Mouse (Mus musculus) yolk sac, embryonic 10.5 days (tissue): ENCODE results near the gene Rab11b.
A peak's percentile ranks its signal among the peaks of the same experiment; 100 is the strongest.

Experiments used
- DNase-seq: peaks from one replicate; pipeline ENCODE4 v3.0.0-alpha.2; 2017; ENCODE audit warnings: low spot score

The Rab11b gene

DNA sequence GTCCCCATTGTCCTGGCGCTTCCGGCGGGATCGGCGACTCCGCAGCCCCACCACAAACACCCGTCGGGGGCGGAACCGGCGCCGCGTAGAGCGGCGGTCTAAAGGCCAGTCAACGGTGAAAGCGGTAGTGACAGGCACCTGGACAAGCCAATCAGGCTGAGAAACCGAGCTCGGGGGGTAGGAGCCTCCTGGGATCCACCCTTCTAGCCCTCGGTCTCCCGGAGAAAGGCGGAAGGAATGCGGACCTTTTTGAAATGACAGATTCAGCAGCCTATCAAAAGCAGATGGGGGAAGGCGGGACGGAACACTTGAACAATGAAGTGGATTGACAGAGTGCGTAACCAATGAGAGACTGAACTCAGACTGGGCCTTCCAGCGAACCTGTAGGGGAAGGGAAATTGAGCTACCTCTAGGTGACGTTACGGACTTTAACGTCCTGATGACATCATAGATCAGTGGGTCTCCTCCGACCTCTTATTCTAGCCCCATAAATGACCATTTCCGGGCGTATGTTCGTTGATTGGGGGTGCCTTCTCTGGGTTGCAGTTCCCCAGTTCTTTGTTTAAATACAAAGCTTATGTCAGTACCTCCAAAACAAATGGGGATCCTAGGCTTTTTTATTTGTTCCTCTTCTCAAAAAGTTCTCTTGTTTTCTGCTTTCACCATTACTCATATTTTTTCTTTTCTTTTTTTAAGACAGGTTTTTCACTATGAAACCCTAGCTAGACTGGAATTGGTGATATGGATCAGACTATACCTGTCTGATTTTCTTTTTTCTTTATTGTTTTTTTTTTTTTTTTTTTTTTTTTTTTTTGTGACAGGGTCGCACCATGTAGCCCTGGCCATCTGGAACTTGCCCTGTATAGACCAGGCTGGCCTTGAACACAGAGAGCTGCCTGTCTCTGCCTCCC lies at the start of gene Rab11b:
TSS of gene Rab11b (minus strand) at position 276 of the 911 bp plus-strand sequence.
- DNase-seq: peak; percentile 100

DNA sequence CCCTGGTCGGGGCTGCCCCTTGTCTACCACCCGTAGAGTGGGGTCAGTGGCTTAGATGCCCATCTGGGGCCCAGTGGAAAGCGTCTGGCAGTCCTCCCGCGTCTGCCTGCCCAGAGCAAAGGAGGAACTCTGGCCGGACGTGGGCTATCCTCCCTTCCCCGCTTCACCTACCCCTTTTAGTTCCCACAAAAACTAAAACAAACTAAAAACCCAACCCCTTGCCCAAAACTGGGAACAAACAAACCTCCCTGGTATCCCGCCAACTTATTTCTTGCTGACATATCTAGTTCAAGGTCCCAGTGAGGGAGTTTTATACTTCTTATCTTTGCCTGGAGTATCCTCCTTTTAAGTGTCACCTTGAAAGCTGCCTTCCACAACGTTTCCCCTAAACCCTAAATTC lies 47.9 kb upstream of the Rab11b start:
- no peak for DNase-seq

DNA sequence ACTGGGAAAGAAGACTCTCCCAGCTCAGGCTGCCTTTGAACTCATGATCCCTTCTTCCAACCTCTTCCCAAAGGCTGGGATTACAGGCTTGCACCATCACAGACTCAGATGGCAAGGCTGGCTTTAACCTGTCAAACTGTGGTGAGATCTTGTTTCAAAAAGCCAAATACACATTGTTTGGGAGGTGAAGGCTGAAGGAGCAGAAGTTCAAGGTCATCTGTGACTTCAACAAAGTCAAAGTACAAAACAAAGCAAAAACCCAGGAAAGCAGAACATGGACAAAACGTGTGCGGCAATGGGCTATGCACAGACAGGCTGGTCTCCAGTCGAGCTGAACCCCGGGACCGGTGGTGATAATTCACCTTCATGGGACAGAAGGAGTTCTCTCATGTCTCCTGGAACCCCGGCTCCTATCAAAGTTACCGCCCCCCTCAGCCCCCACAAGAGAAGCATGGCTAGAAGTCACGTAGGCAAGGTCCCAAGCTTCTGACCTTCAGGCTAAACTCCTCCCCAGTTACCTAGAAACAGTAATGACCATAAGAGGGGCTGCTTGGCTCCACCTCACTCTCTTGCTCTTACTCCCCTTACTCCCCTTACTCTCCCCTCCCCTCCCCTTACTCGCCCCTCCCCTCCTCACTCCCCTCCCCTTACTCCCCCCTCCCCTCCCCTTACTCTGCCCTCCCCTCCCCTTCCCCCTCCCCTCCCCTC lies 47.0 kb upstream of the Rab11b start:
- no peak for DNase-seq

DNA sequence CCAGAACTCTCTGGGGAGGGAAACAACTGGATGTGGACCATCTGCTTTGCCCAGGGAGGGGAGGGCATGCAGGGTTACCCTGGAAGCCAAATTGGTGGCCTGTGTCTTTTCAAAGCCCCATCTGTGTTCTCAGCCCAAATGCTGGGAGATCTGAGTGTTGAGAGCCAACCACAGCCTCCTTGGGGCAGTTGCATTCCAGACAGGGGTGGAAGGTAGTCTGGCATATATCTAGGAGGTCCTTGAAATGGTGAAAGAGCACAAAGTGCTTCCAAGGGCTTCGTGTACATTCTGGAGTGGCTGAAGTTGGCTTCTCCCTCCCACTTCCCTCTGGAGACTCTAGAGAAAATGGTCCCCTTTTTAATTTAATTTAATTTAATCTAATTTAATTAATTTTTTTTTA lies 44.4 kb upstream of the Rab11b start:
- no peak for DNase-seq

DNA sequence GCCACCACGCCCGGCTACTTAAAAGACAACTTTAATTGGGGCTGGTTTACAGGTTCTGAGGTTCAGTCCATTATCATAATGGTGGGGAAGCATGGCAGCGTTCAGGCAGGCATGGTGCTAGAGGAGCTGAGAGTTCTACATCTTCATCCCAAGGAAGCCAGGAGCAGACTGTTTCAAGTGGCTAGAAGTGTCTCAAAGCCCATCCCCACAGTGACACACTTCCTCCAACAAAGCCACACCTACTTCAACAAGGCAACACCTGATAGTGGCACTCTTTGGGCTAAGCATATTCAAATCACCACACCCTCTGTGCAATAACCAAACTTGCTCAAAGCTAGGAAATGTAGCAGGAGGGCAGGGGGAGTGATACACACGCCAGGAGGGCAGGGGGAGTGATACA lies 43.9 kb upstream of the Rab11b start:
- DNase-seq: no peak

DNA sequence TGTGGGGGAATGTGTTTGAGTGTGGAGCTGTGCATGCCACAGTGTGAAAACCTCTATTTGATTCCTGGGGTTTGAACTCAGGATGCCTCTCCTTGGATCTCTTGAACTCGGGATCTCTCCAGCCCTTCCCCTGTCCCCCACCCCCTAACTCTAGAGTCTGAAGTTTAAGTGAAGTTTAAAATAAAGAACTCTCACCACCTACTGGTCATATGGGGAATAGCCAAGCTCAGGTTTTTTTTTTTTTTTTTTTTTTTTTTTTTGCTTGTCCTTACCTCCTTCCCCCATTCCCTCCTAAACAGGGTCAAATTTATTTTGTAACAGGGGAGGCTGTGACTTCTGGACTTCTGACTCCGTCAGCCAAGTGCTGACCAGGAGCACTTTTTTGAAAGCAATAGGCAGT lies 41.9 kb upstream of the Rab11b start:
- no peak for DNase-seq

DNA sequence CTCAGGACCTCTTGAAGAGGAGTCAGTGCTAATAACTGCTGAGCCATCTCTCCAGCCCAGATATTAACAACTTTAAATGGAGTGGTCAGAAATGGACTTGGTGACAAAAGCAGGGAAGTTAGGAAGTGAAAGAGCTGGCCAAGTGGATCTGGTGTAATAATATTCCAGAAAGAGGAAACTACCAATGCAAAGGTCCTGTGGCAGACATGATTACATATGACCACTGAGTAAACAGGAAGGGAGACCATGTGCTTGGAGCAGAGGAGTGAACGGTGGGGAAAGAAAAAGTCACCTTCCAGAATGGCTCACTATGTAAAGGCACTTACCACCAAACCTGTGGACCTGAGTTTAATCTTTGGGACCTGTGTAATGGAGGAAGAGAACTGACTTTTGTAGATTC lies 38.9 kb upstream of the Rab11b start:
- no peak for DNase-seq

DNA sequence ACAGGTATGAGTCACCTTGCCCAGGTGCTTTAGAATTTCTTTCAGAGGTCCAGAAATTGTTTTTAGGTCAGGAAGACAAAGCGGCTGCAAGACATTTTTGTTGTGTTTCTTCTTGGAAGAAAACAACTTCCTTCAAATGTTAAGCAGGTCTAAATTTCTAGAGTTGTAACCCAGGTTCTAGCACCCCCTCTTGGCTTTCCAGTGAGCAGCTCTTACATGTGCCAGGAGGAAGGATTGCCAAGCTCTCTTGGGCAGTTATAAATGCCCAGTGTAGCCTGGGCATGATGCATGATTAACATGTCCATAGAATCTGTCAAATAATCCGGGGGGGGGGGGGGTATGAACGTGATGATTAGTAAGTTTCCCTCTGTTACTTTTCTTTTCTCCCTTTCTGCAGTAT lies 38.0 kb upstream of the Rab11b start:
- DNase-seq: no peak

DNA sequence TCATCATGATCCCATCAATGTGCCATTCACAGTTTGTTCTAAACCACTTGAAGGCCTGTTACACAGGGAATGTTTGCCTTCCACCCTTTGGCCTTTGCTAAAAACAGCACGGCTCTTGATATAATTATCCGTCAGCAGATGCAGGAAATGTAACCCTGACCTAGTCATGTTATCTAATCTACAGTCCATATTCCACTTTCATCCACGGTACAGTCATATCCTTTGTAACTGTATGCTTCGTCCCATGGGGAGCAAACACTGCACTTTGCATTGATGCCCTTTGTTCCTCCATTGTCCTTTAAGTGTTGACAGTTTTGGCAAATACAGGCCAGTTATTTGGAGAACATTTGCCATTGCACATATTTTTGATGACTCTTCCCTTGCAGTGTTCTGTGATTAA lies 28.4 kb upstream of the Rab11b start:
- DNase-seq: no peak

DNA sequence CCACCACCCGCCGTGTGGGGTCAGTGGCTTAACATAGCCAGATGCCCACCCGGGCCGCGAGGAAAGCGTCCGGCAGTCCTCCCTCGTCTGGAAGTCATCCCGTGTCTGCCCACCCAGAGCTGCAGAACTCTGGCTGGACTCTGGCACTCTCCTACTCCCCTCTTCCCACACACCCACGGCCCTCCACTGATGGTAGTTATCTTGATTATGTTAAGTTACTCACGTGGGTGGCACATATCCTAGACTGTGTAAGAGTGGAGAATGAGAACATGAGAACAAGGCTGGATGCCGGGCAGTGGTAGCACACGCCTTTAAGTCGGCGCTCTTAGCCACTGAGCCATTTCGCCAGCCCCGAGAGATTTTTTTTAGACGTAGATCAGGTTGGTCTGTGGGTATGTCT lies 26.0 kb upstream of the Rab11b start:
- no peak for DNase-seq

DNA sequence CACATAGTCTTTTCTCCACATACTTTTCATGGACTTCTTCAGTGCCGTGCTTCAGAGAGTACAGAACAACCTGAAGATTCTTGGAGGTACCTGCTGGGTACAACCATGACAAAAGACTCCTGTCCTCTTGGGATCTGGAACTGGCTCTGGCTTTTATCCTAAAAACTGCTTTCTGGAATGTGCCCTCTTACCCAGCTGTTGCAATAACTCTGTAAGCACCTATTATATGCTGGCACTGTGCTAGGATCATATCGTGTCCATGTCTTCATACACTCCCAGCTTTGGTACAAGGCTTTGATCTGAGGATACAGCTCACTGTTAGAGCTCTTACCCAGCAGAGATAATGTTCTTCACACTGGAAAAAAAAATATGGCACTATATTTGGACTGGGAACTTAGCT lies 24.6 kb upstream of the Rab11b start:
- DNase-seq: no peak

DNA sequence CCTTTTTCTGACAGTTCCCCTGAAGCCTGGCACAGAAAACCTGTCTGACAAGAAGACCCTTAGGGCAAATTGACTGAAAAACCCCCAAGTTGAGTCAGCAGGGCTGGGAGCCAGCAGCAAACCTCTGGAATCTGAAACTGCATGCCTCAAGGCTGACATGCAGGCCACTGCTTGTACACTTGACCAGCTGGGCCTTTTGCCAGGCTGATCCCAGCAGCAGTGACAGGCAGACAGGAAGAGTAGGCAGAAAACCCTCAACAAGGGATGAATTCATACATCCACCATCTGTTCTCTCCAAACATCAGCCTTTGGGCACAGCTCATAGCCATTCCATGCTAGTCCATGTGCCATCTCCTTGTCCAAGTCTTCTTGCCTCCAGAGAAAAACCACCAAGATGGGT lies 23.1 kb upstream of the Rab11b start:
- no peak for DNase-seq

DNA sequence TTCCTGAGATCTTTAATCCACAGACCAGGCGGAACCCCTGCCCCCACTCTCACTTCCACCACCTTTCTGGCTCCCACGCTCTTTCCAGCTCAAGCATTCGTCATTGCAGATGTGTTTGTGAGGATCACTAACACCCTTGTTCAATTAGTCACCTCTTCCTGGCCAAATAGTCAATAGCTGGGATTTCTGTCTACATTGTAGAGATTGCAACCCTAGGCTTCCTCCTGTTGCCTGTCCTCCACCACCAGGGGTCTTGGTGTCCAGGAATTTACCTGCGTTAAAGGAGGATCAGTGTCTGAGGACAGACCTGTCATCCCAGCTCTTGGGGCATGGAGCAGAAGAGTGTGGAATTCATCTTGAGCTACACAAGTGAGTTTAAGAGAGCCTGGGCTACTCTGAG lies 21.7 kb upstream of the Rab11b start:
- DNase-seq: no peak

DNA sequence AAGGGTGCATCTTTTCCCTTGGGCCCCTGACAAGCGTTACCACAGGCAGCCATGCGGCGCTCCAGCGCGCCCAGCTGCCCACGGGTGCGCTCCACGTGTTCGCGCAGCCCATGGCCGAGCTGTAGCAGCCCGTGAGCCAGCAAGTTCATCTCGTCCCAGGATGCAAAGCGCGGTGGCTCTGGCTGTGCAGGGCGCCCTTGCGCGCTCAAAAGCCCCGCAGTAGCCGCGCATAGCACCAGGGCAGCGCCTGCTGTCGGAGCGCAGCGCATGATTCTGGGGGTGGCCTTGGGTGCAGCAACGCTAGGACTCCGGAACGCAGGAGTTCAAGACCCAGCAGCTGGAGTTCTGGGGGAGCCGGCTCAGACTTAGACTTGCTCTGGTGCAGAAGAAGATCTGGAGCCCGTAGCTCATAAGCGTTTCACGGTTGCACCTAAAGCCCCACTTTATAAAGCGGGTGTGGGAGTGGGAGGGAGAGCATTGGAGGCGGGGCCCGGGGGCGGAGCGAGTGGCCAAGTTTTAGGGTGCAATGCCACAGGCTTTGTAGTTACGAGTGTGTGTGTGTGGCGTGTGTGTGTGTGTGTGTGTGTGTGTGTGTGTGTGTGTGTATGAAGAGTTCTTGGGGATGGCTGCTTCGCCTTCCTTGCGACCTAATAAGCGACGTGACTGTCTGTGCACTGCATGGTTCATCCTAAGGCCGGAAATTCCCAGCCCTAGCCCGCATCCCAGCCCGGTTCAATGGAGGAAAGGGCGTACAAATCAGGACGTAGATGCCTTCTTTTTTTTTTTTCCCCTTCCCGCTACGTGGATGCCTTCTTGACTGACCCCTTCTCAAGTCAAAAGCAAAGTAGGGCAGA lies 21.0 kb upstream of the Rab11b start, which contains the start of gene Angptl4:
TSS of gene Angptl4 (minus strand) at position 707 of the 854 bp plus-strand sequence.
- peak; percentile 74 for DNase-seq

DNA sequence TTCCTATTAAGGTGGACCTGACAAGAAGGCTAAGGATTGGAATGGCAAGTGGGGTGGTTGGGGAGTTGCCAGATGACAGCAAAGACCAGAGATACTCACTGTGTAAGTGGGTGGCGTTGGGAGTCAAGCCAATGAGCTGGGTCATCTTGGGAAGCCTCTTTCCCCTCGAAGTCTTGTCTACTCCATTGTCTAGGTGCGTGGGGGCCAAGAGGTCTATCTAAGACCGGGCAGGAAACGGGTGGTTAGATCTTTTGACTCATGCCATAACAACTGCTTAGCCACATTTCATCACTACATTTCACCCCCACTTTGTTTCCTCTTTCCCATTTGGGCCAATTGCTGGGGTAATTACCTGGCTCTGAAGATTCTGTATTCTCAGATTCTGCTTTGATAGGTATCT lies 20.1 kb upstream of the Rab11b start:
- no peak for DNase-seq

DNA sequence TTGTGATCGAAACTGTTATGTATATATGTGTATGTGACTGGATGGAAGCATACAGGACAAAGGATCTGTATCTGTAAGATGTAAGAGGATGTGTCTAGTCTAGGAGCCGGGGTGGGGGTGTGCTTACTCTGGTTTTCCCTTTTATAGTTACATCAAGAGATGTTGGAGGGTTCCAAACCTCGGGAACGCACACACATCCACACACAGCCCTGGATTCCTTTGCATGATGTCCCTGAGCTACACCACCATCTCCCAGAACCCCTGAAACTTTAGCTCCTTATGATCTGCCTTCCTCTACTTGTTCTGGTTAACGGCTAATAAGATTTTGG lies 19.6 kb upstream of the Rab11b start:
- no peak for DNase-seq

DNA sequence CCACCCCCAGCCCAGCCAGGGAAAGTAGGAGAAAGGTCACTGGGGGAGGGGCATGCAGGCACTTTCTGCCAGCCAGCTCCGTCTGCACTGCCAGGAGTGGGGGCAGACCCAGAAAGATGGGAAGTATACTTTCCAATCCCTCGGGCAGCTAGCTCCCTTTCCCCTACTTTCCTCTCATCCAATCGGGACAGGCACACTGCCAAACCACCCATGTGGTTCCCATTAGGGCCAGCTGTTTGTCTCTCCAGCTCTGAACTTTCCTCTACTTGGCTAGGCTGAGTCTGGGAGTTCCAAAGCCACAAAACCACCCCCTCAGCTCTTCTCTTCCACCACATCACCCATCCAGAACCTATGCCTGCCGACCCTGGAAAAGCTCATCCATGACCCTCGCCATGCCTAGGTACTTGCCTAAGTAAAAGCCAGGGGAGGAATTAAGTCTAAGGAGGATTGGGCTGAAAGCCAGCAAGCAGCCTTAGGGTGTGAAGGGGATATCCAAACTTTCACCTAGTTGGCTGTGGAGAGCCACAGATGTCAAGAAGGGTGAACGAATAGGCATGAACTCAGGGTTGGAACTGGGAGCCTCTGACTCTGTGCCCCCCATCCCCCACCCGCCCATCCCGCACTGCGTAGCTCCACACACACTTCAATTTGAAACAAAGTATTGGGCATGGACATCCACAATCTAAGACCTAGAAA lies 19.1 kb upstream of the Rab11b start:
- peak; percentile 71 for DNase-seq

DNA sequence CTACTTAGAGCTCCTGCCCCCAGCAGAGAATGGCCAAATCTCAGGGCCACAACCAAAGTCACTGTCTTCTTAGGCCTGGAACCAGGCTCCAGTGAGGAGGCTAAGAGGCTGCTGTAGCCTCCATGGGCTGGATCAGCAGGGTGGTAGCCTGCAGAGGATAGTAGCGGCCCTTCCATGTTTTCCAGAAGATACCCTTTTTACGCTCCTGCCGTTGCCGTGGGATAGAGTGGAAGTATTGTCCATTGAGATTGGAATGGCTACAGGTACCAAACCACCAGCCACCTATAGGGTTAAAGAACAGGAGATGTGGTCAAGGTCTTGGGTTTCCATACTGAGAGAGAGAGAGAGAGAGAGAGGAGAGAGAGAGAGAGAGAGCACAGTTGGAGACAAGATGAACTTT lies 15.0 kb upstream of the Rab11b start:
- no peak for DNase-seq

DNA sequence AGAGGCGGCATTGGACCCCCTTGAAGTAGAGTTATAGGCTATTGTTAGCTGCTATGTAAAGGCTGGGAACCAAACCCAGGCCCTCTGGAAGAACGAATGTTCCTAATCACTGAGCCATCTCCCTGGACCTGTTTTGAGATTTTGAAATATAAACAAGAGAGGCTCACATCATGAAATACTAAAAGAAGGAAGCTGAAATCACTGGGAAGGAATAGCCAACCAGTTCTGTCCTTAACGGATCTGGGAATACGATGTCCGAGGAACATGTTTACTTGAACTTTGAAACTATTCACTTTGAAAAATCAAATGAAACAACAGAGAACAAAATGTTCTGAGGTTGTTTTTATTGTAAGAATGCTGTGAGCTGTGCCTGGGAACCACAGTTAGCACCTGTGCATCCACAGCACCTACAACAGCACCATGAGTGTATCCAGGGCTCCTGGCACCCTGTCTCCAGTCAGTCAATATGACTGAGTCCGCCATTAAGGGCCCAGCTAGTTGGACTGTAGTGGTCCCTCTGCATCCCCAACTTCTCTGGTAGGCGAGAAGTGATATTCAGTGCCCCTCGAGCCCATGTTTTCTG lies 14.3 kb upstream of the Rab11b start:
- no peak for DNase-seq

DNA sequence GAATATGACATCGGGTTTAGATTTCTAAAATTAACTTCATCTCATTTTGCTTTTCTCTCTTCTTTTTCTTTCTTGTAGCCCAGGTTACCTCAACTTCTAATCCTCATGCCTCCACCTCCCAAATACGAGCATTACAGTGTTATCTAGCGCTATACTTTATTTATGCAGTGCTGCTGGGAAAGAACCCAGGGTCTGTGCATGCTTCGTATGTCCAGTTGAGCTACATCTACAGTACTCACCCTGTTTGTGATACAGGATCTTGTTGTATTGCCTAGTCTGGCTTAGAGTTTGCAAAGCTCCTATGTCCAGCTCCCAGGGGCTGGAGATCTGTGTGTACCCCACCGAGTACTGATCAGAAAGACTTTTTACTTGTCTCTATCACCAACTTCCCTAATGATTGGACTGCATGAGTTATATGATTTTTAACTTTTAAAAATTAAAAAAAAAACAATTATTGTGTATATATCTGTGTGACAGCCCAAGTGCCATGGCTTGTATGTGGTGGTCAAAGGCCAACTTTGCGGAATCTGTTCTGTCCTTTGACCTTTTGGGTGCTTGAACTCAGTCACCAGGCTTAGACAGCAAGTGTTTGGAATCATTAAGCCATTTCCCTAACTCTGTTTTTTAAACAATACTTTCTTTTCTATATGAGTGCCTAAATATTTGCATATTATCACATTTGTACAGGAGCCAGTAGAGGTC lies 13.7 kb upstream of the Rab11b start:
- DNase-seq: peak; percentile 51

DNA sequence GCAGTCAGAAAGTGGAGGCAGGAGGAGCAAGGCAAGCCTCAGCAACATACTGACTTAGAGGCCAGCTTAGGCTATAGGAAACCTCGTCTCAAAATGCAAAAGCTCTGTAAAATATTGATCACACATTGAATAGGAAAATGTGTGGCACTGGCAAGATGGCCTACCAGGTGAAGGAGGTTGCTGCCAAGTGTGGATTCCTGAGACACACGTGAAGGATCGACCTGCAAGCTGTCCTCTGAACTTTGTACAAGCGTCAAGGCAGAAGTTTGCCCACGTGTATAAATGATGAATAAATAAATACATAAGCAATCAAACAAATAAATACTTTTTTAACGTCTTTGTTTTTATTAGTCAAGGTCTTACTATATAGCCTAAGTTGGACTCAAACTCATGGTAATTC lies 13.1 kb upstream of the Rab11b start:
- DNase-seq: no peak
